Mouse (Mus musculus) bone marrow macrophage, adult 2 months (primary cell): ENCODE measurements around the gene Notch4.

ENCODE experiments used
- CTCF ChIP-seq: IDR thresholded peaks from 2 replicates; pipeline ENCODE4 v1.5.1; 2012; ENCODE audit warnings: low read depth, mild to moderate bottlenecking, low read length, moderate library complexity
- POLR2A ChIP-seq: IDR thresholded peaks from 2 replicates; pipeline ENCODE4 v1.6.1; 2012; ENCODE audit warnings: mild to moderate bottlenecking, low read depth, low read length, borderline replicate concordance

DNA sequence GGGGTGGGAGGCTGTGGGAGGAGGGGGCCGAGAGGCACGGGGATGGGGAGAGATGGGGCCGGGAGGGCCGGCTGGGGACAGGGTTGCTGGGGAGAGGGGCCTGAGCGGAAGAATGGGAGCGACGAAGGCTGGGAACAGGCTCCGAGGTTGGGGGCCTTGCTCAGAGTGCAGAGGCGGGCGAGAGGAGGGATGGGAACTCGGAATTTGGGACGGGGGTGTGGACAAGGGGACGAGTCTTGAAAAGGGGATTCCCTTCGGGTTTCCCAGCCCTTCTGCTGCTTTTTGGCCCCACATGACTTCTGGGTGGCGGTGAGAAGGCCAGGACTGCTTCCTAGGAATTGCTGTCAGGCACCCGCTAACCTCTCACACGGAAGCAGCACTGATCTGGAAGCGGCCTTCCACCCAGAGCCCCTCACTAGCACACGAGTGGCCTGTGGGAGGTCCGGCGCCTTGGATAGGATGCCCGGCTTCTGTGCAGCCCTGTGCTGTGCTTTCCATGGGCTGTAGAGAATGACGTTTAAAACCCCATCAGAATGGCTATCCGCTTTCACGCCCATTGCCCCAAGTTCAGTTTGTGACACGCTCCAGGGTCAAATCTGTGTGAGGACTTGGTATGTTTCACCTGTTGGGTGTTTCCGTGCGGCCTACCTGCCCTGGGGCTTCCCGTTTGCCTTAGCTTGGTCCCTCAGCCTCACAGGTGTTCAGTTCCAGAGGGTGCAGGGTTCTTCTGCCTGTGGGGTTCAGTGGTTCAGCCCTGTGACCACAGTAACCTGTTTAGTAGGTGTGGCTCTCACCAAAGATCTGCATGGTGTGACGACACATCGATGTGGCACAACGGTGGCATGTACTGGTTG lies 42.3 kb downstream of the Notch4 start:
- no peak for TF ChIP-seq CTCF
- TF ChIP-seq POLR2A: no peak
